Mouse (Mus musculus) midbrain, postnatal 0 days (tissue): Measurements from ENCODE around the gene Kcnma1. TPM values are rescaled to one million over a fixed set of nuclear protein-coding genes. Genes with fewer than 3 reads are reported as not detected.
A peak's percentile ranks its signal among the peaks of the same experiment; 100 is the strongest.

ENCODE experiments used
- ATAC-seq: fragments of 200-750 bp; cut with Nextera tagmentation; 2 replicates; pipeline ENCODE4 v1.8.0; 2017; ENCODE audit warnings: moderate number of reproducible peaks, mild to moderate bottlenecking, moderate TSS enrichment, moderate library complexity; ENCODE audit not compliant: low FRiP score
- DNase-seq: peaks from one replicate; pipeline ENCODE4 v3.0.0-alpha.2; 2015; ENCODE audit warnings: low spot score
- H3K27ac ChIP-seq: fragments of 300-500 bp; sonication (generic); 2 replicates; pipeline ENCODE4 v1.5.1; 2014; ENCODE audit warnings: low read depth, mild to moderate bottlenecking, low read length, mixed read lengths
- H3K27me3 ChIP-seq: fragments of 300-500 bp; sonication (generic); 2 replicates; pipeline ENCODE4 v1.6.1; 2014; ENCODE audit warnings: low read length, control low read depth, mixed read lengths; ENCODE audit not compliant: insufficient read depth
- H3K36me3 ChIP-seq: fragments of 300-500 bp; sonication (generic); 2 replicates; pipeline ENCODE4 v1.6.1; 2014; ENCODE audit warnings: low read length, control low read depth, mixed read lengths; ENCODE audit not compliant: insufficient read depth
- H3K4me1 ChIP-seq: fragments of 300-500 bp; sonication (generic); 2 replicates; pipeline ENCODE4 v1.6.1; 2014; ENCODE audit warnings: mild to moderate bottlenecking, control low read depth, antibody characterized with exemption, low read length, mixed read lengths; ENCODE audit not compliant: insufficient read depth
- H3K4me2 ChIP-seq: fragments of 300-500 bp; sonication (generic); 2 replicates; pipeline ENCODE4 v1.6.1; 2014; ENCODE audit warnings: low read depth, mild to moderate bottlenecking, low read length, mixed read lengths; ENCODE audit not compliant: poor library complexity, severe bottlenecking
- H3K4me3 ChIP-seq: fragments of 300-500 bp; sonication (generic); 2 replicates; pipeline ENCODE4 v1.5.1; 2014; ENCODE audit warnings: low read depth, mild to moderate bottlenecking, low read length, moderate library complexity
- H3K9ac ChIP-seq: fragments of 300-500 bp; sonication (generic); replicated peaks from 2 replicates; pipeline ENCODE4 v1.6.1; 2014; ENCODE audit warnings: mild to moderate bottlenecking, low read length, moderate library complexity, mixed read lengths; ENCODE audit not compliant: poor library complexity, severe bottlenecking
- H3K9me3 ChIP-seq: fragments of 300-500 bp; sonication (generic); 2 replicates; pipeline ENCODE4 v1.6.1; 2016; ENCODE audit warnings: low read length, control low read depth
- CTCF ChIP-seq: IDR thresholded peaks from 2 replicates; pipeline ENCODE4 v1.5.1; 2016; ENCODE audit warnings: antibody characterized with exemption, mild to moderate bottlenecking
- WGBS: fragments of 180-500 bp; shearing (Covaris S2); extraction: QIAGEN DNeasy Blood & Tissue Kit; methylation state at CpG from one replicate; pipeline ENCODE4 v1.1.7; 2014; 5-methylcytosine and 5-hydroxymethylcytosine counted together
- polyA plus RNA-seq: library from polyadenylated mRNA; unstranded; fragments of >200 nt; fragmentation: Nextera tagmentation; extraction: Ambion mirVana; gene quantifications from 2 replicates; pipeline ENCODE4 v1.2.1, GENCODE M21; 2015
- total RNA-seq: library from RNA; depleted of rRNA; stranded (reverse); fragments of >200 nt; gene quantifications from 2 replicates; pipeline ENCODE4 v1.2.3, GENCODE M21; 2014

Gene Kcnma1
- total and polyA plus RNA-seq, 2 experiments from 2014 or later, result 20.6 to 45.7 TPM

DNA sequence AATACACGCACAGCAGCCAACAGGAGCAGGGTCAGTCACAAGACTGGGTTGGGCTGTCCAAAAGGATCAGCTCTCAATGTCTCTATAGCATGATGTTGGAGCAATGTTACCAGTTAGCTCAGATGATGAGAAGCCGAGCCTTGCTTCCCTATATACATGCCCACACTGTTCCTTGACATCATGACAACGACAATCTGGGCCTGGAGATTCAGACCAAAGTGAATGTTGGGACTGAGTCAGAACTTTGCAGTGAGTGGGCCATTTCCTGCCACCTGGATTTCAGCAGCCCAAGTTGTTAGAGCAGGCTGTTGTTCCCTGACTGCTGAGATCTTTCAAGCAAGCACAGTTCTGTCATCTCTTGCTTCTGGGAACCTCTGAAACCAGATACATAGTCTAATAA, 347.9 kb downstream of the Kcnma1 start:
- WGBS, result 94% methylated on average over 3 of the region's 3 CpGs
- no peak overlapping the region for H3K9ac ChIP-seq
- no peak for ATAC-seq
- no peak for TF ChIP-seq CTCF
- DNase-seq, result no peak
- no peak overlapping the region for H3K4me3 ChIP-seq
- no peak overlapping the region for H3K4me2 ChIP-seq
- H3K27me3 ChIP-seq, result no peaks in the 10 kb centered on the region
- H3K36me3 ChIP-seq, result no peaks in the 10 kb centered on the region
- H3K27ac ChIP-seq, result no peak overlapping the region
- no peaks in the 10 kb centered on the region for H3K4me1 ChIP-seq
- no peaks in the 10 kb centered on the region for H3K9me3 ChIP-seq

DNA sequence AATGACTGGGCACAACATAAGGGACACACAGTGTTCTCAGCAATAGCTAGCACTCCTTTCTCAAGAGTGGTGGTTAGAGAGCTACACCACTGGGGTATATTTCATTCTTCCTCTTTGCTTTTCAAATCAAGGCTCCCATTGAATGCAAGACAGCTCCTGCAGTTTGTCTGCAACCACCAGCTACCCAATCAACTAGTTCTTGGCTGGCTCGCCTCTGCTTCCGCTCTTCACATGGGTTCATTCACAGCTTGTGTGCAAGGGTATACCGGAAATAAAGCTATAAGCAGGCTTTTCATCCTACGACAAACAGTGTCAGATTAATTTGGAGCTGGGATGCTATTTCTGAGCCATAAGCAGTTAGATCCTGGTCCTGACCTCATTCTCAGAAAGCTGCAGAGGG, 362.6 kb downstream of the Kcnma1 start:
- Histone ChIP-seq H3K9me3 (no peaks in the 10 kb centered on the region), H3K36me3 (no peaks in the 10 kb centered on the region), H3K4me1 (no peaks in the 10 kb centered on the region), H3K27me3 (no peaks in the 10 kb centered on the region), H3K4me3 (no peak overlapping the region), H3K9ac (no peak overlapping the region), H3K27ac (no peak overlapping the region), H3K4me2 (no peak overlapping the region)
- ATAC-seq, result no peak
- DNase-seq, result peak; percentile 33
- no peak for TF ChIP-seq CTCF
- 40% methylated on average over 4 of the region's 4 CpGs for WGBS

DNA sequence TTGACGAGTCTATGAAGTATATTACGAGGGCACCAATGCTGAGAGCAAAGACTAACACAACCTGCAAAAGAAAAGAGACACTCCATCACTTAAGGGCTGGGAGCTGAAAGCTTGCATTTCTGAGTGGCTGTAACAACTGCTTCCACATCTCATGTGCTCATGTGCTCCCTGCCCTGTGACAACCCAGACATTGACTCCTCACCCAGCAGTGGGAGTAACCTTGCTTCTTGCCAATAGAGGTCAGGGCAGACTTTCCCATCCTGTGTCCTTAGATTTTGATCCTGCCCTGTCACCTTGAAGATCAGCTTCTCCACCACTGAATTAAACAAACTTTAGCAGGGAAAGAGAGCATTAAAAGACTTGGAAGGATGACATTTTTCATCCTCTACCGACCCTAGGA, 364.2 kb downstream of the Kcnma1 start:
- Histone ChIP-seq H3K4me1 (no peaks in the 10 kb centered on the region), H3K9ac (no peak overlapping the region), H3K27me3 (no peaks in the 10 kb centered on the region), H3K27ac (no peak overlapping the region), H3K36me3 (no peaks in the 10 kb centered on the region), H3K9me3 (no peaks in the 10 kb centered on the region), H3K4me3 (no peak overlapping the region), H3K4me2 (no peak overlapping the region)
- no peak for ATAC-seq
- peak; percentile 32; the same call in 1 of the 2 replicates for TF ChIP-seq CTCF
- 87% methylated on average over 3 of the region's 3 CpGs for WGBS
- DNase-seq, result no peak

DNA sequence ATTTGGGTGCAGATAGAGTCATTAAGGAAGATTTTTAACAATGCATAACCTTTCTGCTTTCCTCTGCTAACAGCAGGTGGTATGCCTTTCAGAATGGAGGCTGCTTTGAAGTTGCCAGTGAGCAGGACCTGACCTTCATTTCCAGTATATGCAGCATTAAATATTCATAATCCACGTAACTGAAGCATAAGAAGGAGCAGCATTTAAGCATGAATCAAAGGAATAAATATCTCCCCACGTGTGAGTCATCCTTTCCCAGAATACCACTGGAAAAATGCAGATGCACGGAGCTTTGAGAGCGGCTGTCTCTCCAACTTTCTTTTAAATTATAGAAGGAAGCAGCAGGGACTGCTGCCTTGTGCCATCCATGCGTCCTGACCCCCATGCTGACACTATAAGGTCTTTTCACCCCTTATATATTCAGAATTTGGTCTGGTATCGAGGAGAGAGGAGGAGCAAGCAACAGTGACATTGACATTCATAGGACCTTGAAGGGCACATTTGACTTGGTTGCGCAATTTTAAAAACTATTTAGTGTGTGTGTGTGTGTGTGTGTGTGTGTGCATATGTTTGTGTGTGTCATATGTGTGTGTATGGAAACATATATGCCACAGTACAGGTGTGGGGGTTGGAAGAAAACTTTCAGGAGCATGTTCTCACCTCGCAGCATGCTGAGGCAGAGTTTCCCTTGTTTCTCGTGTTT, 368.8 kb downstream of the Kcnma1 start:
- no peaks in the 10 kb centered on the region for H3K4me1 ChIP-seq
- DNase-seq, result no peak
- H3K4me2 ChIP-seq, result no peak overlapping the region
- H3K9ac ChIP-seq, result no peak overlapping the region
- no peak overlapping the region for H3K4me3 ChIP-seq
- 0 out of 2 replicates have a peak, but pooled peaks have one; percentile 47 for ATAC-seq
- no peaks in the 10 kb centered on the region for H3K27me3 ChIP-seq
- WGBS, result 53% methylated on average over 9 of the region's 9 CpGs
- H3K9me3 ChIP-seq, result no peaks in the 10 kb centered on the region
- no peak for TF ChIP-seq CTCF
- H3K36me3 ChIP-seq, result no peaks in the 10 kb centered on the region
- H3K27ac ChIP-seq, result no peak overlapping the region

DNA sequence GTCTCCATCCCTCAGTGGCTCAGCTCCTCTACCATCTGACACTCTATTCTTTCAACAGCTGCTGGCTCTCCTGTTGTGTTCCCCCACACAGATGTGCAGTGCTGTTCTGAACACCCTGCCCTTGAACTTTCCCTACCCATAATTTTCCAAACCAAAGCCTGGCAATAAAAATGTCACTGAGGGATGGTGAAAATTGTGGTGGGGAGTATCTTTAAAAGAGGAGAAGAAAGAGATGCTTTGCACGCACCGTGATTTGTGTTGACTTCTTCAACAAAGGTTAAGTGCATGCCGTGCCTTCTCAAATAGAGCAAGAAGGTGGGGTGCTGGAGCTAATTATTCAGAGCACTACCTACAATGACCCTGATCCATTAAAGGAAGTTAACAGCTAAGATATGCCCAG, 371.1 kb downstream of the Kcnma1 start:
- H3K27ac ChIP-seq, result no peak overlapping the region
- no peak overlapping the region for H3K9ac ChIP-seq
- ATAC-seq (no peak), DNase-seq (no peak)
- H3K27me3 ChIP-seq, result no peaks in the 10 kb centered on the region
- 80% methylated on average over 3 of the region's 3 CpGs for WGBS
- H3K36me3 ChIP-seq, result no peaks in the 10 kb centered on the region
- TF ChIP-seq CTCF, result no peak
- no peaks in the 10 kb centered on the region for H3K9me3 ChIP-seq
- no peak overlapping the region for H3K4me3 ChIP-seq
- H3K4me2 ChIP-seq, result no peak overlapping the region
- H3K4me1 ChIP-seq, result no peaks in the 10 kb centered on the region

DNA sequence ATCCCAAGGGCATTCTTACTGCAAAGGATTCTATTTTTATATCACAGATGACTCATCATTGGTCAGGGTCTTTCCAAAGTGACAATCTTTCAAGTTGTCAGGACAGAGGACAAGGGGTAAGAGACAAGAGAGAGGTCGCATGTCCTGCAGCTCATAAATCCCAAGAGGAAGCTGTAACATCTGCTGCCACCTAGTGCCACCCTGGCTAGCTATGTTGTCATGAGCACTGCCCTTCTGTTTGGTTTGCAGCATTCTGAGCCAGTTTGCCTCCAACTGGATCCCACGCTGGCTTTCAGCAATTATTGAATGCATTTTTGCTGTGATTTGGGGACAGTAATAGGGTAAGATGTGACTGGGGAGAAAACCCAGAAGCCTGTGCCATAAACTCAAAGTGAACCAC, 373.6 kb downstream of the Kcnma1 start:
- no peaks in the 10 kb centered on the region for H3K4me1 ChIP-seq
- H3K4me2 ChIP-seq, result no peak overlapping the region
- H3K9ac ChIP-seq, result no peak overlapping the region
- DNase-seq (no peak), ATAC-seq (no peak)
- 63% methylated on average over 2 of the region's 2 CpGs for WGBS
- no peak overlapping the region for H3K4me3 ChIP-seq
- H3K27ac ChIP-seq, result no peak overlapping the region
- TF ChIP-seq CTCF, result peak; percentile 51
- H3K9me3 ChIP-seq, result no peaks in the 10 kb centered on the region
- no peaks in the 10 kb centered on the region for H3K36me3 ChIP-seq
- no peaks in the 10 kb centered on the region for H3K27me3 ChIP-seq
